Mouse (Mus musculus) limb, embryonic 13.5 days (tissue): Measurements from ENCODE around the gene Bbc3. TPM values are rescaled to one million over a fixed set of nuclear protein-coding genes. Genes with fewer than 3 reads are reported as not detected.
A peak's percentile ranks its signal among the peaks of the same experiment; 100 is the strongest.

Experiments used
- ATAC-seq: fragments of 200-750 bp; cut with Nextera tagmentation; 2 replicates; pipeline ENCODE4 v1.8.0; 2017; ENCODE audit warnings: low read depth, moderate number of reproducible peaks, moderate TSS enrichment; ENCODE audit not compliant: low FRiP score
- H3K27ac ChIP-seq: fragments of 300-500 bp; sonication (generic); 2 replicates; pipeline ENCODE4 v1.5.1; 2015; ENCODE audit warnings: inconsistent platforms, mild to moderate bottlenecking, moderate library complexity
- H3K27me3 ChIP-seq: fragments of 300-500 bp; sonication (generic); 2 replicates; pipeline ENCODE4 v1.6.1; 2015; ENCODE audit warnings: mild to moderate bottlenecking, inconsistent platforms
- H3K36me3 ChIP-seq: fragments of 300-500 bp; sonication (generic); 2 replicates; pipeline ENCODE4 v1.6.1; 2015; ENCODE audit warnings: inconsistent platforms, mild to moderate bottlenecking, moderate library complexity
- H3K4me1 ChIP-seq: fragments of 300-500 bp; sonication (generic); 2 replicates; pipeline ENCODE4 v1.6.1; 2015; ENCODE audit warnings: inconsistent platforms
- H3K4me2 ChIP-seq: fragments of 300-500 bp; sonication (generic); replicated peaks from 2 replicates; pipeline ENCODE4 v1.6.1; 2015; ENCODE audit warnings: inconsistent platforms, mild to moderate bottlenecking, moderate library complexity
- H3K4me3 ChIP-seq: fragments of 300-500 bp; sonication (generic); 2 replicates; pipeline ENCODE4 v1.5.1; 2015; ENCODE audit warnings: moderate library complexity, mild to moderate bottlenecking, inconsistent platforms
- H3K9ac ChIP-seq: fragments of 300-500 bp; sonication (generic); 2 replicates; pipeline ENCODE4 v1.6.1; 2015; ENCODE audit warnings: mild to moderate bottlenecking, inconsistent platforms
- H3K9me3 ChIP-seq: fragments of 300-500 bp; sonication (generic); 2 replicates; pipeline ENCODE4 v1.6.1; 2016; ENCODE audit warnings: inconsistent platforms
- WGBS: fragments of 180-500 bp; shearing (Covaris S2); methylation state at CpG from one replicate; pipeline ENCODE4 v1.1.7; 2015; 5-methylcytosine and 5-hydroxymethylcytosine counted together
- polyA plus RNA-seq: library from polyadenylated mRNA; unstranded; fragments of >200 nt; fragmentation: Nextera tagmentation; extraction: Ambion mirVana; gene quantifications from 2 replicates; pipeline ENCODE4 v1.2.1, GENCODE M21; 2015

Bbc3 gene
- polyA plus RNA-seq, 1 experiment from 2014 or later, result 5.0 TPM

DNA sequence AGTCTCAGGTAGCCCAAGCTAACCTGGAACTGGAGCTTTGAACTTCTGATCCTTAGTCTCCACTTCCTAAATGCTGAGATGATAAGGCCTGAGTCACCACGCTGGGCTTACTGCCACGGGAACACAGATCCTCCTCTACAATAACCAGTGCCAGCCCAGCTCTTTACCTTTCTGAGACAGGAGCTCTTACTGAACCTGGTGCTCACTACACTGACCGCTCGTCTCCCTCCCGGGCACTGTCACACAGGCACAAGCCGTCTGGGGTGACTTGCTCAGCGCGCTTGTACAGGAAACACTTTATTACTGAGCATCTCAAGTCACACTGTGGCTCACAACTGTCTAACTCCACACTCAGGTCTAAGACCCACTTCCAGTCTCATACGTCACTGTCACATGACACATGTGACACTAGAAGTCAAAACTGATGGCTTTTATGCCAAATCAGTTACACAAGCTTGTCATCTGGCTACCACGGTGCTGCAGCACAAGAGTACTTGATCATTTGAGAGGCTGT is 58.0 kb downstream of the Bbc3 start:
- H3K4me1 ChIP-seq, result no peaks in the 10 kb centered on the region
- no peaks in the 10 kb centered on the region for H3K9me3 ChIP-seq
- no peak overlapping the region for H3K9ac ChIP-seq
- no peak overlapping the region for H3K4me3 ChIP-seq
- peaks cover 92% of the 10 kb centered on the region for H3K36me3 ChIP-seq
- H3K4me2 ChIP-seq, result no peak overlapping the region
- ATAC-seq, result no peak
- 67% methylated on average over 10 of the region's 10 CpGs for WGBS
- H3K27me3 ChIP-seq, result no peaks in the 10 kb centered on the region
- 0 out of 2 replicates have a peak overlapping the region, but pooled peaks have one; percentile 6 for H3K27ac ChIP-seq

DNA sequence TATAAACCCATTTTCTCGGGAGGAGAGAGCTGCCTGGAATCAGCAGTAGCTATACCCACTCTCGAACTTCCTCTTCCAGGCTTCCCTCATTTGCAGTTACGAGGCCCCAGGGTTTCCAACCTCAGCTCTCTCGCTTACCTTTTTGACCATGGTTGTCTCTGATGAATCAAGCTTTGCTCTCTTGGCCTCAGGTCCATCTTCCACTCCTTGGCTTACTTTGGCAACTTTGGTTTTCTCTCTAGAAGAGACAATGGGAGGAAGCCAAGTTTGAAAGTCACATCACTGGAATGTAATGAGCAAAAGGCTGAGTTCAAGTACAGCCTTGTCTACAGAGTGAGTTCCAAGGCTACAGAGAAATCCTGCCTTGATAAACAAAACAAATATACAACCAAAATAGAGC is 58.5 kb downstream of the Bbc3 start:
- WGBS, result 63% methylated on average over 4 of the region's 4 CpGs
- Histone ChIP-seq H3K4me2 (no peak overlapping the region), H3K9ac (no peak overlapping the region), H3K4me3 (no peak overlapping the region), H3K9me3 (no peaks in the 10 kb centered on the region), H3K27me3 (no peaks in the 10 kb centered on the region), H3K36me3 (peaks cover 93% of the 10 kb centered on the region), H3K27ac (no peak overlapping the region), H3K4me1 (no peaks in the 10 kb centered on the region)
- ATAC-seq, result no peak

Other genes with a start within 250 kb of the Bbc3 start
- 0.04 and 0.08 TPM in 2 replicates for gene Zfp541, start 246.6 kb upstream of the Bbc3 start, polyA plus RNA-seq
- gene Napa, start 209.9 kb upstream of the Bbc3 start, polyA plus RNA-seq, result 232 and 245 TPM in 2 replicates
- 38.7 and 40.5 TPM in 2 replicates for gene Kptn, start 188.5 kb upstream of the Bbc3 start, polyA plus RNA-seq
- gene Slc8a2, start 178.6 kb upstream of the Bbc3 start, polyA plus RNA-seq, result 0.14 and 0.28 TPM in 2 replicates
- 14.2 and 15.6 TPM in 2 replicates for gene Meis3, start 133.3 kb upstream of the Bbc3 start, polyA plus RNA-seq
- 13.1 and 14.5 TPM in 2 replicates for gene Dhx34, start 86.4 kb upstream of the Bbc3 start, polyA plus RNA-seq
- 0.09 and 0.10 TPM in 2 replicates for gene C5ar2, start 64.2 kb upstream of the Bbc3 start, polyA plus RNA-seq
- gene C5ar1, start 48.9 kb upstream of the Bbc3 start, polyA plus RNA-seq, result 1.9 and 2.4 TPM in 2 replicates
- gene Inafm1, start 34.8 kb upstream of the Bbc3 start, polyA plus RNA-seq, result 19.0 and 19.9 TPM in 2 replicates
- gene Ccdc9, start 21.6 kb upstream of the Bbc3 start, polyA plus RNA-seq, result 26.1 and 29.2 TPM in 2 replicates
- 359 and 362 TPM in 2 replicates for gene Sae1, start 79.4 kb downstream of the Bbc3 start, polyA plus RNA-seq
- 18.2 and 18.5 TPM in 2 replicates for gene Zc3h4, start 92.5 kb downstream of the Bbc3 start, polyA plus RNA-seq
- gene Tmem160, start 144.4 kb downstream of the Bbc3 start, polyA plus RNA-seq, result 44.2 and 44.9 TPM in 2 replicates
- gene Npas1, start 169.3 kb downstream of the Bbc3 start, polyA plus RNA-seq, result 0.15 and 0.51 TPM in 2 replicates